In genomic region chr6:67365785-67366184, GRCm38 (mm10) we compare ENCODE assay signal across 30 mouse cellular contexts. TPM values are rescaled to one million over a fixed set of nuclear protein-coding genes. Genes with fewer than 3 reads are reported as not detected.
"Had no signal": no experiment of that assay in that cellular context is flagged by ENCODE, and none has a peak within 500 bp of the region (broad histone marks: within the 10 kb centered on the region; RNA-seq: fewer than 3 reads in every experiment).

No protein-coding gene starts in this region.

- H3K4me1 ChIP-seq: embryonic facial prominence, embryonic 10.5 days; embryonic facial prominence, embryonic 12.5 days; embryonic facial prominence, embryonic 13.5 days; embryonic facial prominence, embryonic 15.5 days; forebrain, embryonic 10.5 days; forebrain, embryonic 12.5 days; forebrain, embryonic 13.5 days; forebrain, embryonic 15.5 days had no signal

- H3K27ac ChIP-seq: embryonic facial prominence, embryonic 10.5 days; embryonic facial prominence, embryonic 12.5 days; embryonic facial prominence, embryonic 13.5 days; embryonic facial prominence, embryonic 15.5 days; forebrain, embryonic 10.5 days; forebrain, embryonic 12.5 days; forebrain, embryonic 13.5 days; forebrain, embryonic 15.5 days; gastrocnemius, adult 2 months; heart, adult 2 months had no signal

- ATAC-seq: forebrain, embryonic 13.5 days; forebrain, embryonic 14.5 days; forebrain, embryonic 15.5 days; forebrain, embryonic 16.5 days; forebrain, postnatal 0 days had no signal

- H3K36me3 ChIP-seq: embryonic facial prominence, embryonic 10.5 days; embryonic facial prominence, embryonic 12.5 days; embryonic facial prominence, embryonic 13.5 days; embryonic facial prominence, embryonic 15.5 days; forebrain, embryonic 10.5 days; forebrain, embryonic 12.5 days; forebrain, embryonic 15.5 days had no signal

- H3K9ac ChIP-seq: embryonic facial prominence, embryonic 12.5 days; embryonic facial prominence, embryonic 13.5 days; embryonic facial prominence, embryonic 15.5 days; forebrain, embryonic 12.5 days; forebrain, embryonic 13.5 days; forebrain, embryonic 15.5 days; forebrain, postnatal 0 days had no signal

- DNase-seq: cerebellum, adult 8-10 months; cerebellum, adult 9-10 months; cerebellum, adult 9-11 months; cerebellum, postnatal 10 days; cerebellum, postnatal 14 days; cerebellum, postnatal 25 days; cerebellum, postnatal 36 days; embryo, embryonic 11 days; forebrain, postnatal 0 days; gastrocnemius, adult 2 months; gastrocnemius, postnatal 10 days; gastrocnemius, postnatal 14 days; gastrocnemius, postnatal 25 days; gastrocnemius, postnatal 36 days; heart, adult 18-20 months; heart, adult 2 months had no signal

- H3K4me3 ChIP-seq: embryonic facial prominence, embryonic 10.5 days; embryonic facial prominence, embryonic 12.5 days; embryonic facial prominence, embryonic 13.5 days; embryonic facial prominence, embryonic 15.5 days; erythroblast, embryonic 14.5 days; forebrain, embryonic 10.5 days; forebrain, embryonic 12.5 days; forebrain, embryonic 13.5 days; forebrain, embryonic 15.5 days; gastrocnemius, adult 2 months; heart, adult 2 months had no signal

- H3K4me2 ChIP-seq: embryonic facial prominence, embryonic 12.5 days; embryonic facial prominence, embryonic 13.5 days; embryonic facial prominence, embryonic 15.5 days; forebrain, embryonic 12.5 days; forebrain, embryonic 13.5 days; forebrain, embryonic 15.5 days had no signal

- H3K27me3 ChIP-seq: embryonic facial prominence, embryonic 12.5 days; embryonic facial prominence, embryonic 13.5 days; embryonic facial prominence, embryonic 15.5 days; forebrain, embryonic 12.5 days; forebrain, embryonic 13.5 days; forebrain, embryonic 15.5 days had no signal

- H3K9me3 ChIP-seq: embryonic facial prominence, embryonic 10.5 days; embryonic facial prominence, embryonic 12.5 days; embryonic facial prominence, embryonic 13.5 days; embryonic facial prominence, embryonic 15.5 days; forebrain, embryonic 10.5 days; forebrain, embryonic 12.5 days; forebrain, embryonic 13.5 days; forebrain, embryonic 15.5 days had no signal

RNA-seq across cellular contexts. Expression of gene Il12rb2, which starts 10.2 kb away (rescaled TPM):
- total RNA-seq: gastrocnemius, adult 2 months; gastrocnemius, adult 8-10 months; gastrocnemius, postnatal 25 days; gastrocnemius, postnatal 36 days; heart, adult 8-10 months had no signal
- polyA plus RNA-seq: erythroblast, embryonic 14.5 days; forebrain, embryonic 11.5 days; forebrain, embryonic 12.5 days; forebrain, embryonic 13.5 days; forebrain, embryonic 14.5 days; forebrain, embryonic 15.5 days; forebrain, embryonic 16.5 days had no signal
